Mouse (Mus musculus): ENCODE results near the gene Ptms.

The Ptms gene

GRCm38 (mm10) chr6:124919695-124920317 lies at the start of gene Ptms:
Gene Ptms, minus strand, starts transcription at chr6:124920103.
- DNase-seq (ENCODE audit: low spot score in 2 of 2) = peak; percentile 87 to 92

GRCm38 (mm10) chr6:124967766-124968165 lies 47.9 kb upstream of the Ptms start:
- DNase-seq (ENCODE audit: low spot score in 2 of 2) = peak in 1 of 2 experiments; percentile 16

DNA sequence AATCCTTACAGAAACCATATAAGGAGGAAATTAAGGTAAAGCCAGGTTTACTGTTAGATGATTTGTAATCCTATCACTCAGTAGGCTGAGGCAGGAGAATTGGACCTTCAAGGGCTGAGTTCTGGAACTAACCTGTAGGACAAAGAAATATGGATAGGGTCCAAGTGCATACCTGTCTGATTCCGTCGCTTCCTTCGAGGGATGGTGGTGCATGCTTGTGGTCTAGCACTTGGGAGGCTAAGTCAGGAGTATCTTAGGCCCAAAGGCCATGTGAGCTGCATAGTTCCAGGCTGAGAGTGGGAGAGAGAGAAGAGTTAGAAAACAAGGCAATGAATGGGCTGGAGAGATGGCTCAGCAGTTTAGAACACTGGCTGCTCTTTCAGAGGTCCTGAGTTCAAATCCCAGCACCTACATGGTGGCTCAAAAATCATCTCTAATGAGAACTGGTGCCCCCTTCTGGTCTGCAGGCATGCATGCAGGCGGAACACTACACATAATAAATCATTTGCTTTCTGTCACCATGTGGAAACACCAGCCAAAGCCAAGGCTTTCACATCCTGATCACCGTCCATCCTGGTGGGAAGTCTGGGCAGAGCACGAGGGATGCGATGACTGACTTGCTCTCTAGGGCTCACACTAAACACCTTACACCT lies 46.7 kb upstream of the Ptms start:
- no peak for DNase-seq (ENCODE audit: low spot score in 2 of 2)

- DNase-seq (ENCODE audit: low spot score in 2 of 2) = no peak
Observed at GRCm38 (mm10) chr6:124965747-124966146, 45.8 kb upstream of the Ptms start.

DNA sequence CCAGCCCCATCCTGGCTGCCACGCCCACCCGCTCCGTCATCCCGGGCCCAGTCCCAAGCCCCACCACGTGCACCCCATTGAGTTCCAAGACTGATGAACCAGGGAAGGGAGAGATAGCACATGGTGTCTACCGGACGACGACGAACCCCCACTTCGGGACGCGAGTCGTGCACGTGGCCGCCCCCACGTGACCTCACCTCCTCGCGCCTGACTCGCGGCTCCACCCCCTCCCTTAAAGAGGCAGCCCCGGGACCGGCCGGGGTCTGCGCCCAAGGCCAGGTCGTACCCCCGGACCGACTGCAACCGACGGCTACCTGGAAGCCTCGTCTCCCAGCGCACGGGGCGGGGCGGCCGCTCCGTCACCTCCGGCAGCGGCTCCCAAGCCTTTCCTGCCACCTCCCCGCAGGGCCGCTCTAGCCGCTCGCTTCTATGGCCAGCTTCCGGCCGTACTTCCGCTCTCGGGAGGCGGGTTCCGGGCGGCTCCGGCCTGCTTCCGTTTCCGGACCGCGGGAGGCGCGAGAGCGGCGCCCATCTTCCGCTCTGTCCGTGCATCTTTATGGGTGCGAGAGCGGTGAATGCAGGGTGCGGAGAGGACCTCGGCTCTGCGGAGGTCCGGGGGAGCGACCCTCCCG lies 45.3 kb upstream of the Ptms start, which contains the start of gene Cops7a:
Cops7a (minus strand) TSS at position 451 of the 632 bp plus-strand sequence.
- peak; percentile 86 to 91 for DNase-seq (ENCODE audit: low spot score in 2 of 2)

DNA sequence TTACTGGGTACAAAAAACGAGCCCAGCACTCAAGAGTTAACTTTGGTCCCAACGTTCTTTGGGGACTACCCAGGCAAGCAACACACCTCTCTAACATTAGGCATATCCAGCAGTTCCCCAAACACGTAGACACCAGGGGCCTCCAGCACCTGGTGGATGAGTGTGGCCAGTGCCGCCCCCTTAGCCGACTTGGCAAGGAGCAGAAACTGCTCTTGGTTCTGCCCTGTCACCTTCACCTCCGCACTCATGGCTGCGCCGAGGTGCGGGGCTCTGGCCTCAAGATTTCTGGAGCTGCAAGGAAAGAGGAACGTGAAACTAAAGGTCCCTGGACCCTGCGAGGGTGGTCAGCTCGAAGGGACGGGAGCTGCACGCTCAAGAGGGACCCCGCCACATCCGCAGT lies 44.7 kb upstream of the Ptms start:
- DNase-seq (ENCODE audit: low spot score in 2 of 2) = peak in 1 of 2 experiments; percentile 16

GRCm38 (mm10) chr6:124961021-124961420 lies 41.1 kb upstream of the Ptms start:
- DNase-seq (ENCODE audit: low spot score in 2 of 2) = no peak

- DNase-seq (ENCODE audit: low spot score in 2 of 2) = no peak
Observed at GRCm38 (mm10) chr6:124959960-124960359, 40.1 kb upstream of the Ptms start.

DNA sequence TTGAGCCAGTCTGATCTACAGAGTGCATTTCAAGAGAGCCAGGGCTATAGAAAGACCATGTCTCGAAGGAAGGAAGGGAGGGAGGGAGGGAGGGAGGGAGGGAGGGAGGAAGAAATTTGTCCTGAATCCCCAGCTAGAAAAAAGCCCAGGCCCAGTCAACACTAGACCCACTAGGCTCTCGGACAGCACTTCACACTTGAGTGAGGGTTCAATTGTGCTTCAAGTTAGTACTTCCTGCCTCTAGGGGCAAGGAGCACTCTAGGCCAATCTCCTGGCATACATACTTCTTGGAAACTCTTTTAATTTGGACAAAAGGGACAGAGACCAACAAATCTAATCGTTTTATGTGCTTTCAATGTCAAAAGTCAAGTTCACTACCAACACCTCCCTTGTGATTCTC lies 38.2 kb upstream of the Ptms start:
- DNase-seq (ENCODE audit: low spot score in 2 of 2) = no peak

GRCm38 (mm10) chr6:124955212-124955611 lies 35.3 kb upstream of the Ptms start:
- no peak for DNase-seq (ENCODE audit: low spot score in 2 of 2)

- DNase-seq (ENCODE audit: low spot score in 2 of 2) = no peak
Observed at GRCm38 (mm10) chr6:124953991-124954715, 34.2 kb upstream of the Ptms start.

GRCm38 (mm10) chr6:124943526-124943925 lies 23.6 kb upstream of the Ptms start:
- no peak for DNase-seq (ENCODE audit: low spot score in 2 of 2)

DNA sequence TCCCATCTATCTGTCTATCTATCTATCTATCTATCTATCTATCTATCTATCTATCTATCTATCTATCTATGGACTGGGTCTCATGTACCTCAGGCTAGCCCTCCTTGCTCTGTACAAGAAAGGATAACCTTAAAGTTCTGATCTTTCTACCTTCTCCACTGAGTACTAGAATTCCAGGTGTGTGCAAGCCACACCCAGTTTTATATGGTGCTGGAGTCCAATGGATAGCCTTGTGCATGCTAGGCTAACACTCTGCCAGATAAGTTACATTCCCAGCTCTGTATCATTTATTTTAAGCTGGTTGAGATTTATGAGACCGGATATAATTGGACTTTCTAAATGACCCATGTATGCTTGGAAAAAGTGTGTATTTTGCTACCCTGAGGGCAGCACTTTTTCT lies 21.8 kb upstream of the Ptms start:
- DNase-seq (ENCODE audit: low spot score in 2 of 2) = no peak

DNA sequence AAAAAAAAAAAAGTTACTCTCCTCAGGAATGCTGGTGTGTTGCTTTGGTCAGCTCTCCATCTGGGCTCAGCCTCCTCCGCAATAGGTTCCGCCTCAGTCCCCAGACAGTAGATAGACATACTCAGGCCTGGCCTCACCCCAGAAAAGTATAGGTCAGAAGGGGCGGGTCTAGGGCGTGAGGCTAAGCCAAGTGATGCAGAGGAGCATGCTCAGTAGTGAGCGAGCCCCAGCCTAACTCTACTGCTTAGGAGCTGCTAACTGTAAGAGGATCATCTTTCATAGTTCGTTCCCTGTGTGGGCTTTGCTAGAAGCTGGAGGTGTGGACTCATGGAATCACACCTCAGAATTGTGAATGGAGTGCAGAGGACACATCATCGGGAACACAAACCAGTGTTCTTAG lies 18.7 kb upstream of the Ptms start:
- DNase-seq (ENCODE audit: low spot score in 2 of 2) = no peak

- DNase-seq (ENCODE audit: low spot score in 2 of 2) = no peak
Observed at GRCm38 (mm10) chr6:124937493-124937892, 17.6 kb upstream of the Ptms start.

DNA sequence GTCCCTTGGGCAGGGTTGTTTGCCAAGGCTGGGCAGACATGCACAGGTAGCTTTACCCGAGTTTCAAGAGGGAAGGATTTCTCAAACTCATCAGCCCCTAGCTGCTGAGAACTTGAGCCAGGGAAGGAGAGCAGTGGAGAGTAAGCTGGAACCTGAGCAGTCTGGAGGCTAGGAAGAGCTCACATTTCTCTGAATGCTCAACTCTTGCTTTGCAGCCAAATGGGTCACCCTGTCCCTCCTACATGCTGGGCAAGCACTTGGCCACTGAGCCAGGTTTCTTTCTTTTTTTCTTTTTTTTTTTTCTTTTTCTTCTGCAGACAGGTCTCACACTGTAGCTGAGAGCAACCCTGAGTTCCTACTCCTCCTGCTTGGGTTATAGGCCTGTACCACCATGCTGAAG lies 16.8 kb upstream of the Ptms start:
- DNase-seq (ENCODE audit: low spot score in 2 of 2) = no peak

GRCm38 (mm10) chr6:124934670-124935069 lies 14.8 kb upstream of the Ptms start:
- no peak for DNase-seq (ENCODE audit: low spot score in 2 of 2)

DNA sequence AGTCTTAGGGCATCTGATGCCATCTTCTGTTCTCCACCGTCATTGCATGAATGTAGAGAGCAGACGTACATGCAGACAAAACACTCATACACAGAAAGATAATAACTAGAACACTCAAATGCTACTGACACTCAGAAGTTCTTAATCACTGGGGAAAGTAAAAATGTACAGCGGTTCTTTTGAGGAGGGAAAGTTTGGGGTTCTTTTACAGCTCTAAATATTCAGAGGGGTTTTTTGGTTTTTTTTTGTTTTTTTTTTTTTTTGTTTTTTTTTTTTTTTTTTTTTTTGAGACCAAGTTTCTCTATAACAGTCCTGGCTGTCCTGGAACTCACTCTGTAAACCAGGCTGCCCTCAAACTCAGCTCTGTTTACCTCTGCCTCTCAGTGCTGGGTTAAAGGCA lies 13.2 kb upstream of the Ptms start:
- DNase-seq (ENCODE audit: low spot score in 2 of 2) = no peak

DNA sequence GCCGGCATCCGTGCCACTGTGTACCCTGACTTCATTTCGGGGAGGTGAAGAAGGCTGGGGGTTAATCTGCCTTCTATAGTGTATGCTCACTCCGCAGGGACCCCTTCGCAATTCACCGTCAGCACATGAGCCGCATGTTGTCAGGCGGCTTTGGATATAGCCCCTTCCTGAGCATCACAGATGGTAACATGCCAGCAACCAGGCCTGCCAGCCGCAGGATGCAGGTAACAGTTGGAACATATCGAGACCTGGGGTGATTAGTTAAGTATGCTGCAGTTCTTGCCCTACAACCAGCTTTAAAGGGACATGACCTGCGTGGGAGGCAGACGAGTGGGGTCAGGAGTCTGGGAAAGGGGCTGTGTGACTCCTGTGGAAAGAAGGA lies 12.4 kb upstream of the Ptms start:
- no peak for DNase-seq (ENCODE audit: low spot score in 2 of 2)

- peak in 1 of 2 experiments; percentile 56 for DNase-seq (ENCODE audit: low spot score in 2 of 2)
Observed at GRCm38 (mm10) chr6:124931525-124932313, 11.8 kb upstream of the Ptms start.

DNA sequence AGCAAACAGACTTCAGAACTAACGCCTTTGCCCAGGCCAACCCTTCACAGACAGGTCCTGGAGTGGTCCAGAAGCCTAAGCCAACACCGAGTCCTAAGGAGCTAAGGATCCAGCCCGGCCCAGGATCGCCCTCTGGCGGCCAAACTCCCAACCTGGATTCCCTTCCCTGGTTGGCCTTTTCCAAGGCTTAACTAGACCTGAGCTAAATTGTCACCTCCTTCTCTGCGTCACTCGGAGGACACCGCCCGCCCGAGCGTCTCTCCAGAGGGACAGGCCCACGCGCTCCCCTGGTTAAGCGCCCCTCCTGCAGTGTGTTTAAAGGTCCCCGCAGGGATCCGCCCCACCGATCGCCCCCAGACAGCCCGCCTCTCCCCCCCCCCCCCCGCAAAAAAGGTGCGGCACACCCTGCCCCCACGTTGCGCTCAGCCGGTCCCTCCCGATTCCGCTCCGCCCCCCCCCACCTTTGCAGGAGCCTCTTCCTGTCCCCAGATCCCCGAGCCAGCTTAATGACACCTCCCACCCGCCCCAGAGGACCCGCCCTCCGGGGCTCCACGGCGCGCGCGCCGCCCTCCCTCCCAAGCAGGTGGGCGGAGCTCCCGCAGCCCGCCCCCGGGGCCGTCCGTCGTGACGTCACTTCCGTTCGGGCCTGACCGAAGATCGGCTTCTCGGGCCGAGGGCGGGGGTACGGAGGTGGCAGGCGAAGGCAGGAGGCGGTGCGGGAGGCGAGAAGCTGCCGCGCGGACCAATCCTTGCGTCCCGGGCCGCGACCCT lies 11.0 kb upstream of the Ptms start, which contains the start of gene Mlf2:
Mlf2 (plus strand) TSS at position 633 of the 771 bp plus-strand sequence.
- DNase-seq (ENCODE audit: low spot score in 2 of 2) = peak; percentile 97 to 98
